15 mouse cellular contexts compared by ENCODE assay signal in the genomic region with DNA sequence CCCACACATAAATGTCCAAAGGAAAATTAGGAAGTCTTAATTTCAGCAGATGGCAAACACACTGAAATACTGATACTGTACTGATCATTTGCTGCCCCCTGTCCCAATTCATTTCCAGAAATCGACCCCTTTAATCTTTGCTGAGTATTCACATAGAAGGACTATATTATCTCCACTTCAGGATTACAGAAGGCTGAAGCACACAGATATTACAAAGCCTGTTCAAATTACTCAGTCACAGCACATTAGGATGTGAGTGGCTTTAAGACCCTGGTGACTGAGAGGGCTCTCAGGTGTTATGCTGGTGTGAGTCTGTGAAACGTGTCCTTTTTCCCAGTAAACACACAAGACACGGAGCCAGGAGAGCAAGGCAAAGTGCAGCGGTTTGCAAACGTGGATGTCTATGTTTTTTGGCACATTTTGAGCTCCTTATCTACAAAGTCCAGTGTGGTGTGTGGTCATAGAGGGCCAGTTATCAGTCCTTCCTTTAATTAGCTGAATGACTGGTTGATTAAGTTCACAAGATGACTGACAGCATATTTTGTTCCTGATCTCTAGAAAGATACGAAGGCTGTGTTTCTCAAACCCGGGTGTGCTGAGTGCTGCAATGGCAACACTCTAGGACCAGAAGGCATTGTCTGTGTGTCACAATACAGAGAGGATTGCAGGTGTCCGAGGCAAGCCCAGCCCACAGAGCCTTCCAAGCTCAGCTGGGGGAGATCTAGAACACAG.
DNase-seq lines count a peak whose midpoint lies in the region; ATAC-seq lines count a peak whose summit lies in the region.
"Had no signal": no experiment of that assay in that cellular context is flagged by ENCODE, and none has a peak within 500 bp of the region (broad histone marks: within the 10 kb centered on the region; RNA-seq: fewer than 3 reads in every experiment).

No protein-coding gene starts in this region.

- 0 out of 2 replicates have a peak, but pooled peaks have one; percentile 20 for ATAC-seq in forebrain, embryonic 14.5 days
- no peak for ATAC-seq in forebrain, embryonic 15.5 days (replicated peaks)
- ATAC-seq in liver, embryonic 15.5 days (ENCODE audit: insufficient read depth): peak; percentile 74
- ATAC-seq in neural tube, embryonic 15.5 days (ENCODE audit: low FRiP score): no peak
- ATAC-seq: lung, postnatal 0 days; midbrain, embryonic 13.5 days had no signal

- no peak overlapping the region for H3K4me2 ChIP-seq in forebrain, embryonic 14.5 days (ENCODE audit: low read length)
- H3K4me2 ChIP-seq in forebrain, embryonic 15.5 days (replicated peaks): no peak overlapping the region
- peak overlapping the region; percentile 56 for H3K4me2 ChIP-seq in liver, embryonic 15.5 days
- H3K4me2 ChIP-seq in neural tube, embryonic 15.5 days: no peak overlapping the region
- H3K4me2 ChIP-seq: midbrain, embryonic 13.5 days had no signal

- H3K4me1 ChIP-seq in forebrain, embryonic 14.5 days (ENCODE audit: control insufficient read depth, insufficient read depth, low read length): peaks cover 3% of the 10 kb centered on the region; the same call in 1 of the 2 replicates
- H3K4me1 ChIP-seq in forebrain, embryonic 15.5 days: no peaks in the 10 kb centered on the region
- H3K4me1 ChIP-seq in liver, embryonic 15.5 days (replicated peaks): peaks cover 19% of the 10 kb centered on the region
- no peaks in the 10 kb centered on the region for H3K4me1 ChIP-seq in neural tube, embryonic 15.5 days
- H3K4me1 ChIP-seq: hindbrain, embryonic 10.5 days; midbrain, embryonic 13.5 days had no signal

- H3K27me3 ChIP-seq in forebrain, embryonic 14.5 days (replicated peaks; ENCODE audit: control insufficient read depth, insufficient read depth, low read length): no peaks in the 10 kb centered on the region
- H3K27me3 ChIP-seq in forebrain, embryonic 15.5 days: no peaks in the 10 kb centered on the region
- no peaks in the 10 kb centered on the region for H3K27me3 ChIP-seq in liver, embryonic 15.5 days
- no peaks in the 10 kb centered on the region for H3K27me3 ChIP-seq in neural tube, embryonic 15.5 days (replicated peaks)
- H3K27me3 ChIP-seq: midbrain, embryonic 13.5 days had no signal

- DNase-seq in forebrain, embryonic 14.5 days (ENCODE audit: low spot score): no peak
- DNase-seq in MEL-GATA-1-ER (ENCODE audit: extremely low read depth, low read depth): peak; percentile 58
- DNase-seq in fat pad, adult 2 months (ENCODE audit: extremely low read depth, low read depth, low spot score): peak; percentile 25
- DNase-seq in layer of hippocampus, postnatal 25 days (ENCODE audit: extremely low spot score in 1 of 2, low spot score in 1 of 2): no peak
- no peak for DNase-seq in cerebellum, adult 11-12 months
- DNase-seq: cerebellum, adult 9-10 months; kidney, postnatal 10 days; right cerebral cortex, postnatal 14 days; thymus, postnatal 36 days had no signal

- no peaks in the 10 kb centered on the region for H3K9me3 ChIP-seq in forebrain, embryonic 14.5 days (replicated peaks; ENCODE audit: control insufficient read depth, low read length)
- no peaks in the 10 kb centered on the region for H3K9me3 ChIP-seq in forebrain, embryonic 15.5 days
- no peaks in the 10 kb centered on the region for H3K9me3 ChIP-seq in liver, embryonic 15.5 days (replicated peaks)
- no peaks in the 10 kb centered on the region for H3K9me3 ChIP-seq in neural tube, embryonic 15.5 days (replicated peaks)
- H3K9me3 ChIP-seq: hindbrain, embryonic 10.5 days; midbrain, embryonic 13.5 days had no signal

- no peak overlapping the region for H3K27ac ChIP-seq in forebrain, embryonic 14.5 days (ENCODE audit: low read depth, low read length)
- no peak overlapping the region for H3K27ac ChIP-seq in forebrain, embryonic 15.5 days (replicated peaks)
- peak overlapping the region; percentile 59; the same call in 1 of the 2 replicates for H3K27ac ChIP-seq in liver, embryonic 15.5 days (replicated peaks)
- H3K27ac ChIP-seq in neural tube, embryonic 15.5 days (replicated peaks): no peak overlapping the region
- H3K27ac ChIP-seq: hindbrain, embryonic 10.5 days; midbrain, embryonic 13.5 days had no signal

- H3K9ac ChIP-seq in forebrain, embryonic 14.5 days (ENCODE audit: low read length): no peak overlapping the region
- H3K9ac ChIP-seq in forebrain, embryonic 15.5 days (replicated peaks): no peak overlapping the region
- H3K9ac ChIP-seq in liver, embryonic 15.5 days: no peak overlapping the region
- H3K9ac ChIP-seq in neural tube, embryonic 15.5 days (replicated peaks): no peak overlapping the region
- H3K9ac ChIP-seq: midbrain, embryonic 13.5 days had no signal

- H3K36me3 ChIP-seq in forebrain, embryonic 14.5 days (ENCODE audit: control insufficient read depth, insufficient read depth, low read length): no peaks in the 10 kb centered on the region
- H3K36me3 ChIP-seq in forebrain, embryonic 15.5 days: no peaks in the 10 kb centered on the region
- H3K36me3 ChIP-seq in liver, embryonic 15.5 days (replicated peaks): no peaks in the 10 kb centered on the region
- no peaks in the 10 kb centered on the region for H3K36me3 ChIP-seq in neural tube, embryonic 15.5 days
- H3K36me3 ChIP-seq: hindbrain, embryonic 10.5 days; midbrain, embryonic 13.5 days had no signal

- H3K4me3 ChIP-seq in forebrain, embryonic 14.5 days (ENCODE audit: low read depth, low read length): no peak overlapping the region
- no peak overlapping the region for H3K4me3 ChIP-seq in forebrain, embryonic 15.5 days
- no peak overlapping the region; the same call in 1 of the 2 replicates for H3K4me3 ChIP-seq in liver, embryonic 15.5 days (replicated peaks)
- H3K4me3 ChIP-seq in neural tube, embryonic 15.5 days (replicated peaks): no peak overlapping the region
- H3K4me3 ChIP-seq: hindbrain, embryonic 10.5 days; midbrain, embryonic 13.5 days had no signal

- WGBS in forebrain, embryonic 14.5 days: 56% methylated on average over 8 of the region's 8 CpGs
- WGBS in forebrain, embryonic 15.5 days: 53% methylated on average over 8 of the region's 8 CpGs
- 8% methylated on average over 8 of the region's 8 CpGs for WGBS in liver, embryonic 15.5 days (ENCODE audit: insufficient replicate concordance)
- WGBS in neural tube, embryonic 15.5 days: 75% methylated on average over 8 of the region's 8 CpGs

Comparison
In these comparisons a context has a peak if more than half of its experiments do, and no peak if none do; other contexts are left out.
1. ATAC-seq: peak in forebrain, embryonic 14.5 days (single experiment) and liver, embryonic 15.5 days (single experiment); none in forebrain, embryonic 15.5 days (single experiment) and neural tube, embryonic 15.5 days (single experiment).
2. DNase-seq: peak in MEL-GATA-1-ER (single experiment) and fat pad, adult 2 months (single experiment); none in forebrain, embryonic 14.5 days (single experiment), layer of hippocampus, postnatal 25 days (0 of 2) and cerebellum, adult 11-12 months (single experiment).